Mouse (Mus musculus) brain, embryonic 14.5 days (tissue): ENCODE results near the gene Fam189a1.

ENCODE experiments used
- CTCF ChIP-seq: fragments of 200-500 bp; IDR thresholded peaks from 2 replicates; pipeline ENCODE4 v1.5.1; 2012; ENCODE audit warnings: inconsistent platforms, mild to moderate bottlenecking, moderate library complexity, borderline replicate concordance; ENCODE audit not compliant: insufficient read depth, insufficient read length; ENCODE audit errors: extremely low read depth
- POLR2A ChIP-seq: fragments of 200-500 bp; IDR thresholded peaks from 2 replicates; pipeline ENCODE4 v1.6.1; 2012; ENCODE audit warnings: mild to moderate bottlenecking, inconsistent platforms, borderline replicate concordance; ENCODE audit not compliant: poor library complexity, insufficient read depth, insufficient read length, severe bottlenecking; ENCODE audit errors: extremely low read depth

DNA sequence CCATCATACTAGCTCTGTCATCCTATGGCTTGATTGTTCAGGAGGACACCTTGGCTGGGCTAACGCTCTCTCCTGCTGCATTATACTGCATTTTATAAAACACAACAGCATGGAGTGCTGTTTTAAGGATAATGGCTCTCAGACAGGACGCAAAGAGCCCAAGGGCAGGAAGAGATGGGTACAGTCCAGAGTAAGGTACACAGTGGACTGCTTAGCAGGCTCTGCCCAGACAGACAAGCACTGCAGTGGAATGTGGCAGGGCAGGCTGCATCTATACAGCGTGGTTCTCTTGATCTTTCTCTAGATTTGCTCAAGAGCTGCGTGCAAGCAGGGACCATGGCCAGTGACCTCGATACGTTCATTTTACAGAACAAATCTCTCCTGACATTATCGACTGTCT lies 90.9 kb downstream of the Fam189a1 start:
- TF ChIP-seq CTCF (no peak), POLR2A (no peak)
